Mouse (Mus musculus) thymus, postnatal 0 days (tissue): ENCODE data around the gene AA986860. TPM values are rescaled to one million over a fixed set of nuclear protein-coding genes. Genes with fewer than 3 reads are reported as not detected.

ENCODE experiments used
- DNase-seq: peaks from one replicate; pipeline ENCODE4 v3.0.0-alpha.2; 2015; ENCODE audit warnings: low spot score
- polyA plus RNA-seq: library from polyadenylated mRNA; unstranded; fragments of >200 nt; fragmentation: Nextera tagmentation; extraction: Ambion mirVana; gene quantifications from 2 replicates; pipeline ENCODE4 v1.2.1, GENCODE M21; 2015

Gene AA986860
- polyA plus RNA-seq, 1 experiment from 2014 or later: 1.1 TPM

DNA sequence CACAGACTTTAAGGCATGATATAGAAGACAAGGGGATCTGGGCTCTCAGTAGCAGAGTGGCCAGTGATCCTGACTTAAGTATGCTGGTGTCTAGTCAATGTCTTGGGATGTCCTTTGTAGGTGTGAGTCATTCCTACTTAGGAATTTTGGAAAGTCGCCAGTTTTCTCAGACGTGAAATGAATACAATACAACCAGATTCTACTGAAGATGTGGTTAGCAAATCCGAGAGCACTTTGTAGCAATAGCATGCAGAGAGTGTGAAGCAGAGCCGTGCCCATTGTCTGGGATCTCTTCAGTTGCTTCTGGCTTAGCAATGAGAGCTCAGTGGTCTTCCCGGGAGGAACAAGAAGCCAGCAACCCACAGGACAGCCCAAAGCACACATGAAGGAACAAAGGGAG lies 2.7 kb downstream of the AA986860 start:
- DNase-seq: no peak

DNA sequence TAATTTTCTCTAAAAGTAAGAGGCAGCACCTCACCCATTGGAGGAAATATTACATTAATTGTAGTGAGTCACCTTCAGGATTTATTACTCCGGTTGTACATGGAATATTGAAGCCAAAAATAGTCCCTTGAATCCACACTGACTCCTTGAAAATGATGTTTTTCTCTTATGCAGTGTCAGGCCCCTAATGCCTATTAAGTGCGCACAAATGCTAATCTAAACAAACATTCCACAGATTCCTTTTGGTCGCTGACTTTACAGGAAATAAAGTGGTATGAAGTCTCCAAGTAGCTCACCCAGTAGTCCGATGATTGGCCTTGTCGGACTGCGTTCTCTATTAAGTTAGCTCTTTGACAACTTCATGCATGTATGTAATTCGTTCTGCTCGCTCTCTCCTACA lies 3.1 kb downstream of the AA986860 start:
- no peak for DNase-seq

DNA sequence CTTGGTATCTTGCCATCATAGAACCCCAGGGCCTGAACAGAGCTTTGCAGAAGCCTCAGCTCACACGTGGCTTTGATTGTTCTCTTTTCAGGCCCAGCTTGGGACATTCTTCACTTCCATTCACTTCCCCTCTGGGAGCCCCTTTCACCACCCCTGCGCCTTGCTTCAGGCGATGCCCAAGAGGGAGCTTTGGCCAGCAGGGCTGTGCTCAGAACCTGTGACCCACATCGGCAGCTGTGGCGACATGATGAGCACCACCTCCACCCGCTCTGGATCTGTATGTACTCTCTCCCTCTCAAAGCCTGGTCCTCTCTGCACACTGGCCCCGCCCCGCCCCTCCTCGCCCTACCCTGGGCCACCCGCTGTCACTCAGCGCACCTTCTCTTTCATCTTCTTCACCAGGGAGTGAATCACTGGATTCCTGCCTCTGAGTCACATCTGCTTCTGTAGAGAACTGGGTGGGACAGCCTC lies 5.7 kb downstream of the AA986860 start:
- DNase-seq: no peak

DNA sequence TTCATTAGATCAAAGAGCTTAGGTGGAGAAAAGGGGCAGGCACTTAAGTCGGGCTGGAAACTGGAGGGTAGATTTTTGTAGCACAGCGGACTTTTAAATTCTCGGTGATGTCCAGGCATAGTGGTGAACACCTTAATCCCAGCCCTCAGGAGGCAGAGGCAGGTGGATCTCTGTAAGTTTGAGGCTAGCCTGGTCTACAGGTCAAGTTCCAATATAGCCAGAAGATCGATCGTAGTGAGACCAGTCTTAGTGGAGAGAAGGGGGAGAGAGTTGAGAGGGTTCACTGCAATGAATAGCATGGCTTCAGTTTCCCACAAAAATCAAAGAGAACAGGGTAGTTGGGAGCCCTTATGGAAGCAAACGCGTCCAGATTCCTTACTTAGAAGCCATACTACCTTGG lies 6.1 kb downstream of the AA986860 start:
- no peak for DNase-seq

DNA sequence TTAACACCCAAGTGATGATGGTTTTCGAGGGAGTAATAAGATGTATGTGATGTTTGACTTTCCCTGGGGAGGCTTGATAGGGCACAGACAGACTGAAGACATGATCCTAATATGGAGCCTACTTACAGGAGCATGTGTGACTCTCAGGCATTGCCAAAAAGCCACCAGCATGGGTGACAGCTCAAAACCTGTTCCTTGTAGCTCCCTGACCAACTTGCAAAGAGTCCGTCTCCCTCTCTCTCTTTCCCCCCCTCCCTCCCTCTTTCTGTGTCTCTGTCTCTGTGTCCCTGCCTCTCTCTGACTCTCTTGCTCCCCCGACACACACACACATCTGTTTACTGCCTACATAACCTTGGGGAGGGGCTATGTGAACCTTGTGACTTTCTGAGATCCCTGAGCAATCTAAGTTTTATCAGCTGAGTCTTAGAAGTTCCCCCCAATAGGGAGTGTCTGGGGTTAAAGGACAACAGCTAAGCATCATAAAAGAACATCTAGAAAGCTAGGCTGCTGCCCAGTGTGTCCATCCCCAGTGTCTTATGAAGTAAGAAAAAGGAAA lies 6.9 kb downstream of the AA986860 start:
- DNase-seq: no peak

DNA sequence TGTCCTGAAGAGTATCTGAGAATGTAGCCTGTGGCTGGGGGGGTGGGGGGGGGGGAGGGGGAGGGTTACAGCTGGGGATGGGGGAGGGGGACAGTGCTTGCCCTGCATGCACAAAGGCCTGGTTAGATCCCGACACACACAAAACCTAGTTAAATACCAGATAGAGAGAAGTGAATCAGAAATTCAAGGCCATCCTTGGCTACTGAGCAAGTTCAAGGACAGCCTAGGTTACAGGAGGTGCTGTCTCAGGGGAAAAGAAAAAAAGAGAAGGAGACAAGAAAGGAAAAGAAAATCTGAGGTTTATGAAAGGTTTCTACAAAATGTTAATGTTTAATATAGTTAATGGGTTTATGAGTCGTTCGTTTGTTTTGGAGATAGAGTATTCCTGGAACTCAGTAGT lies 7.9 kb downstream of the AA986860 start:
- no peak for DNase-seq

DNA sequence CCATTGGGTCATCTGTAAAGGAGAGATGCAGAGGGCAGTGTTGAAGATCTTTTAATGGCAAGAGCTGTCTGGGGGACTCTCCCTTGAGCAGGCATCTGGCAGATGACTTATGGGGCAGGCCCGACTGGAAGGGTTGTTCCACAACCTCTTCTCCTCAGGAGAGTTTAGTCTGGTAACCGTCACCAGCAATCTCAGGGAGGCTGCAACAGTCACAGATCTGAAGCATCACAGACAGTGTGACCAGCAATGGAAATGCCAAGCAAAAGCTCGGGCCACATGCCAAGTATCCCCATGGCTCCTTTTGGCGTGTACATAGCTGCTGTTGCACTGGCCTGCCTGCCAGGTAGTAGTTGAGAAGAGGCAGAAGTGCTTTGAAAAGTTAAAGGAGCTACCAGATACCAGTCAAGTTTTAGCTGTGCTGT lies 8.5 kb downstream of the AA986860 start:
- no peak for DNase-seq

DNA sequence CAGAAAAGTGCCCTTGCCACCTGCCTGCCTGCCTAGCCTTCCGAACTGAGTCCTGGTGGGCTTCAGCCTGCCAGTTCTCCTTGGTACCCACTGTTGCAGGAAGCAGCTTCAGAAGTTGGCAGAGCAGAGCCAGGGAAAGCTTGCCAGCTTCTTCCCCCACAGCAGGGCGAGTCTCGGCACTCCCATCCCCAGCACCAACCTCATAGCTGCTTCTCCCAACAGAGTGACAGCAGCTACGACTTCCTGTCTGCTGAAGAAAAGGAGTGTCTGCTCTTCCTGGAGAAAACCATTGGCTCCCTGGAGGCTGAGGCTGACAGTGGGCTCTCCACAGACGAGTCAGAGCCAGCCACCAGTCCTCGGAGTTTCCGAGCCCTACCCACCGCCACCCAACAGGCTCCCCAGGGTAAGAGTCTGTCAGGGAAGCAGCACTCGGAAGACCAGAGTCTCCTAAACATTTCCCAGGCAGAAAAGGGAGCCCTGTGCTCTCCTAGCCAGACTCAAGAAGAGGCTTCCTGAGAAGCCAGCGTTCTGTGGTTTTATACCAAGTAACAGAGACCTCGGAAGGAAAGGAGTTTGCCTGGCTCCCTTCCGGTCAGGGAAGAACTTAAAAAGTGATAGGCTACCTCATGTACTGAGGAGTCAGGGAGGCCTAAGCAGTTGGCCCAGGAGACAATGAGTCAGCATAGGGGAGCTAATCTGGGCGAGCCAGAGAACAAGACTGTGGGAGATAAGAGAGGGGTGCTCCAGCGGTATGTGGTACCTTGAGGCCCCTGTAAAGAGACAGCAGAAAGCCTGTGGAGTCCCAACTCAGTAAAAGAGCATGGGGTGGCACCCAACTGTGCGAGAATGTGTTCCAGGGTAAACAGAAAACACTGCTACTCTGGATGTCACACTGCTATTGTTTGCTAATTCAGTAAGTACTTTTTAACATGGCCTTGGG lies 9.3 kb downstream of the AA986860 start:
- DNase-seq: peak; percentile 19

DNA sequence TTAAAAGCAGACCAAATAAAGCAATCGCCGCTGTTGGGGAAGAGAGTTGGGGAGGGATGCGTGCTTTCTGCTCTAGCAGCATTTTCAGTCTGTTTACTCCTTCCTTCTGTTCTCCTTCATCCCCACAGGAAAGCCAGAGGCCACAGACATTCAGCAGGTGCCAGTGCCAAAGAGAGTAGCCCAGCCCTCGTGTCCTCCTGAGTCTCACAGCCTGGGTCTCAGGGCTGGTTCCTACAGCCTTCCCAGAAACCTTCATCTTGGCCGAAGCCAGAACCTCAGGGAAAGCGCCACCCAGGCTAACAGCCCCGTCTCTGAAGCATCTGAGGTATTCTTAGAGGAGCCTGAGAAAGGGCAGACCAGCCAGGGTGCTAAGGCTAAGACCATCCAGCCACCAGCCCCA lies 10.4 kb downstream of the AA986860 start:
- no peak for DNase-seq

DNA sequence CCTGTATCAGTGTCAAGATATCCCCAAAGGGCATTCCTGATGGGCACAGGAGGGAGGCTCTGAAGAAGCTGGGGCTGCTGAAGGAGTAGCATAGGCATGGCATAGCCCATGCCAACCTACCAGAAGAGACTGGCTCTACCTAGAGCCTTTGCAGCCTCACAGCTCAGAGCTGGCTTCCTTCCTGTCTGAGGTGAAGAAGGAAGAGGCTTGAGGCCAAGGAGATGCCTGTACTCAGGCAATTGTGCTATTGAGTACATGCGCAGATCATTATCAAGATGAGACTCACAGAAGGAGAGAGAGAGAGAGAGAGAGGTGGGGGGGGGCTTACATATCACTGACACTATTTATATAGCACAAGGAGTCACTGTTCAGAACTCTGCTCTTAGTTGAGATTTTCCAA lies 12.0 kb downstream of the AA986860 start:
- peak; percentile 36 for DNase-seq

DNA sequence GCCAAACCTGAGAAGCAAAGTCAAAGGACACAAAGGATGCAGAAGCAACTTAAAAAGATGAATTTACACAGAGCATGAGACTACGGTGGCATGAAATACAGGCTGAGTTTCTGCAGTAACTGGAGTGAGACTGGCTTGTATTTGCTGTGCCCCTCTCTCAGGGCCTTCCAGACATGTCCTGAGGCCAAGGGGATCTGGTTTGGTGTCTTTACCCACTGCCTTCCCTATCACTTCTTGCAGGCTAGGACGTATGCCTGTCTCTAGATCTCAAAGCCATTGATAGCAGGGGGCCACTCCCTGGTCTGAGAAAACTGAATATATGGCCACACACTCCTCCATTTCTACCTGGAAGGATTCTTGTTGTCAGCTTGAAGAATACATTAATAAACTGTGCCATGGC lies 12.4 kb downstream of the AA986860 start:
- DNase-seq: no peak

DNA sequence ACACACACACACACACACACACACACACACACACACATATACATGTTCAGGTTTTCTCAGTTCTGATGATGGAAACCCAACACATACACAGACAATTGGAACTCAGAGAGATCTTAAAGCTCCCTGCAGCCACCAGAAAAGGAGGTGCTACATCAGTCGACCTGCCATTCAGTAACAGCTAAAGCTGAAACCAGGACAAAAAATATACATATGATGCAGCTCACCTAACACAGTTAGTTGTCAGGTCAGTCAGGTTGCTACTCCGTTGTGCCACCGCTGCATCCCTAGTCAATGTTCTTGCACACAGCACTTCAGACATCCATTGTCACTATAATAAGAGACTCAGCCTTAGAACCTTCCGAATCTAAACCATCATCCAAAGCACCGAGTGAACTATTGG lies 13.2 kb downstream of the AA986860 start:
- no peak for DNase-seq

DNA sequence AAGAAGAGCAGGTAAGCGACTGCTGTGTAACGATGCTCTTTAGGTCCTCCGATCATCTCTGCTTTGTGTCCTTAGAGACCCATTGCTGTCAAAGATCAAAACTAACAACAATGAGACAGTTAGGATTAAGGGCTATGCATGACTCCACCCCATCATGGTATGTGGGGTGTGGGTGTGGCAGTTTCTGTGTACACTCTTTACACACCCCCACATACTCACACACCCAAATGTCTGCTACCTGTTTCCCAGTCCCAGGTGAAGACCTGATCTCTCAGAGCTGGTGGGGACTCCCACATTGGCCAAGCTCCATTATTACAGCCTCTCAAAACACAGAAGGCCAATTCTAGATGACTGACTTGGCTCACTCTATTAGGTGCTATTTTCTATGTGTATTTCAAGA lies 13.8 kb downstream of the AA986860 start:
- no peak for DNase-seq

DNA sequence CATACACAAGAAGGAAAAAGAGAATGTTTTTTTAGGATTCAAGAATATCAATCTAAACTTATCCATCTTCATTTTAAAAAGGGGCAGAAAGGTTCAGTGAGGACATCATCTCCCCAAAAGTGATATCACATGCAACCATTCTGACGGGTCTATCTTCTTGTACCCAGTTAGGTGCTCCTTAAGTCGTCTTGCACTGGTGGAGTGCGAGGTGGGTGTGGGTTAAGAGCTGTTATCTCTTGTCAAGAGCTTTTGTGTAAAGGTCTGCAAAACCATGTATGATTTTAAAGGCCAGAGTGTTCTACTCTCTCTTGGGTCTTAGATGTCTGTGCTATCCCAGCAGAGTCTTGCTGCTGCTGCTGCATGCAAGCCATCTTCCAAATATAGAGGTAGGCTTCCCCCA lies 15.0 kb downstream of the AA986860 start:
- DNase-seq: no peak

DNA sequence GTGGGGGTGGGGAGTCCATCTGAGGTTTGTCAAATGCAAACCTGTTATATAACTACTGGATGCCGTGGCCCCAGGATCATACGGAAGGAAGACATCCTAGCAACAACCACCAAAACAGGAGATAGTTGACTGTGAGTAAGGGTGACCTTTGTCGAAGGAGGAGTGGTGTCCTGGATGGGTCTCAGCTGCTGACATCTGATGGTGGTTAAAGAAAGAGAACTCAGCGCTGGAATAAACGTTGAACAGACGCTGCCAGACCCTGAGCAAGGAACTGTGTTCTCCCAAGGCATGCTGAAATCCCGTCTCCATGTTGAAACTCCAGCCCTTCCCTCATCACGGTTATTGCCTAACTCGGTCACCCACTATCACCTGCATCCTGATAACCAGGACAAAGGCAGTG lies 27.9 kb downstream of the AA986860 start:
- DNase-seq: no peak

DNA sequence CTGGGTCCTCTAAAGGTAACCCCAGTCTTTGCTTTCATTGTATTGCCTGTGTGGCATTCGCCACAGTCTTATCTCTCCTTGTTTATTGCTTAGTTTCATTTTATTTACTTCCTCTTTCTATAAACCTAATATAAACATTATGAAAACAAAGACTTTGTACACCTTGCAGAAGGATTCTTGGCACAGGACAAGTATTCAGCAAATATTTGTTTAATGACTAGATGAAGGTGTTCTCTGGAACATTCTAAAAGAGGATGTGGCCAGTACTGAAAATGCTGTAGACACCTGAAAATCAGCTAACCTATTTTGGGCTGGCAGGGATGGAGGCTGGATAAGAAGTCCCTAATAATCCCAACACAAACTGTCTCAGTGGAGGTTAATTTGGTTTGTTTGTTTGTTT lies 29.8 kb downstream of the AA986860 start:
- DNase-seq: no peak

DNA sequence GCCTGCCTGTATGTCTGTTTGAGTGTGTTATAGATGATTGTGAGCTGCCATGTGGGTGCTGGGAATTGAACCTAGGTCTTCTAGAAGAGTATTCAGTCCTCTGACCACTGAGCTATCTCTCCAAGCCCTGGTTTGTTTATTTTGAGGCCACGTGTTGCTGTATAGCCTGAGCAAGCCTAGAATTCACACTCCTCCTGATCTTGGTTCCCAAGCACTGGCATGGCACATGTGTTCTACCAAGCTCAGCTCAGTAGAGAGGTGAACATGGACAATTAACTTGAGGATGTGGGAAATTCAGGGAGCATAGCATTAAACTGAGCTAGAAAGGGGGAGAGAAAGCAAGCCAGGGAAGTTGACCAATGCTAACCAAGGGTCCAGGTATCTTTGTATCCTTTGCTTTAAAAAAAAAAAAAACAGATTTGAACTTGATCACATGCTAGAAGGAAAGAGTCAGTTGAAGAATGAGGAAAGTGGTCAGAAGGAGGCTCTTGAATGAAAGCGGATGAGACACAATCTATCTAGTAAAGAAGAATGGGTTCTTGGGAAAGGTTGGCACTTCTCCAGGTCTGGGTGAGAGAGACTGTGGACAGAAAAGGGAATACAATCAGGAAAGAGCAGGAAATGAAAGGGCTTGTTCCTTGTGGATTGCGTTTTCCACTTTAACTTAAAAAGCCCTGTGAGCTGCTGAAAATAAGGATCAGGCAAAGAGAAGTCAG lies 30.4 kb downstream of the AA986860 start:
- DNase-seq: no peak

DNA sequence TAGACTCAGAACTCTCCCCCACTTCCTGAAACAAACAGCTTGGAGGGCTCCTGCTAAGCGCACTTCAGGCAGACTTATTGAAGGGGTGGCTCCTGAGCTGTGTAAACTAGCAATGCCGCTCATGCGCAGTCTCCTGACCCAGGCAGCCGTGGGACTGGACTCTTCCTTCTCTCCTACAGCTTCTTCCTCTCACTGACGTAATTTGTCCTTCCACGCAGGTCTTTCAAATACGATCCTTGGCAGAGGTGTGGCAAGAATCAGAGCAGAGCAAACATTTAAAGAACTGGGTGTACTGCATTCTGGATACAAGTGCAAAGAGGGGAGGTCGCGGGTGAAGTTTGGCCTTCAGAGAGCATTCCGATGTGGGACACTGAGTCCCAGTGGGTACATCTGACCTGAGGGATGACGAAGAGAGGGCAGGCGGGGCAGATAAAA lies 32.3 kb downstream of the AA986860 start:
- DNase-seq: no peak

DNA sequence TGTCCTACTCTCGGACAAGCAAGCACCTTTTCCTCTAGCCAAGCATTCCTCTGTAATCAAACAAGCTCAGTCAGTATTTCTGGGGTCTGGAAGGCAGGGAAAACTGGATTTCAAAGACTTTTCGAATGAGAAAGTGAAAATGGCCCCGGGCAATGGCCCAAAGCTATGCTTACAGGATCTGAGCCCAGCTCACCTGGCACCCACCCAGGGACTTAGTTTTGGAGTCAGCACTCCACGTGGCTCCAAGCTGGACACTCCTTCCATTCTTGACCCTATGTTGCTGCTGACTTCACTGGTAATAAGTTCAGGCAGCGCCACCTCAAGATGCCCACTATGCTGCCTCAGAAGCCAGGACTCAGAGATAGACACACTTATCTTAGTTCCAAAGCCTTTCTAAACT lies 35.3 kb downstream of the AA986860 start:
- no peak for DNase-seq

DNA sequence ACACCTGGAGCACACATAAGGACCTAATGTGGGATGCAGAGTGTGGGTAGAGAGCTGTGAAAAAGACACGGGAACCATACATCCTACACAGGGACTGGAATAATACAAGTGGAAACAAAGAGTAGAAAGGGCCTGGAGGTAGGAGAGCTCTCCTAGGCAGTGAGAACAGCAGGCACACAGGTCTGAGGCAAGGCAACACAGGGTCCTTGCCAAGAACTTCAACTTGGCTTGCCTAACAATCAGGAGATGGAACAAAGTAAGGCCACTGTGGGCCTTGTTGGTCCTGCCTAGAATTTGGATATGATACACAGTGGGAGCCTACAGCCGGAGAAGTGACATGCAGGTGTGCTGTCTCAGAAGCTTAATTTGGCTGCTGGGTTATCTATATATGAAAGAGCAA lies 38.1 kb downstream of the AA986860 start:
- no peak for DNase-seq

DNA sequence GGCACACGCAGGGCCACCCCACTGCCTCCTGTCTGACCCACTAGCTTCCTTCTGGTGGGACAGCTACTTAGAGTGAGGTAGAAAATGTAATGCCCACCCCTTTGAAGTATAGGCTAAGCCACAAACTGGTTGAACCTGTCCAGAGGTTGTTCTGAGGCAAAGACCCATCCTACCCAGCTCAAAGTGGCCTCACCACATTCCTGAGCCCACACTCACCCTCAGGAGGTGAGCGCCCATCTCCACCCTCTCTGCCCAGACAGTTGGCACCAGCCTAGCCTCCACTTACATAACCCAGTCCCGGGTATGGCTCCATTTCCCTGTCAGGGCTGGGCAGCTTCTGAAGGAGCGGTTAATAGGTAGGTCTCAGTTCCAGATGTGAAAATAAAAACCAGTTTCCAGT lies 38.7 kb downstream of the AA986860 start:
- DNase-seq: no peak

DNA sequence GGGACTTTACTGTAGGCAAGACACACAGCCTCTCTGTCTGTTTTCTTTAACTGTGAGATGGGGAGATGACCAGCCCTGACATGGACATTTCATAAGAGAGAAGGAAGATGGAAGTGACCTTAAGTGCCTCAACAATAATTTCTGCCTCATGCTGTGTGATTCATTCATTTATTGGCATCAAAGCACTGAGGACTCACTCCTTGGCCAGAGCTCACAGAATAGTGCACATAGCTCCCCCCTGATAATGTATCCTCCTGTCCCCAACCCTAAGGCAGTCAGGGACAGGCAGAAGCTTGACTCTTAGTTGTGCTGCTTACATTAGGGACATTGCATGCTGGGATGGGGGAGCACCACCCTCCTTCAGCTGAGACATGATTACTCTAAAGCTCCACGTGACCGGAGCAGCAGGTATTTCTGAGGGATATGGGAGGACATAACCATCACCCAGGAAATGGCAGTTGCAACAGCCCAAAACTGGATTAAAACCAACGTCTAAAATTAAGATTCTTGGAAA lies 39.3 kb downstream of the AA986860 start:
- no peak for DNase-seq
